In the genomic region with DNA sequence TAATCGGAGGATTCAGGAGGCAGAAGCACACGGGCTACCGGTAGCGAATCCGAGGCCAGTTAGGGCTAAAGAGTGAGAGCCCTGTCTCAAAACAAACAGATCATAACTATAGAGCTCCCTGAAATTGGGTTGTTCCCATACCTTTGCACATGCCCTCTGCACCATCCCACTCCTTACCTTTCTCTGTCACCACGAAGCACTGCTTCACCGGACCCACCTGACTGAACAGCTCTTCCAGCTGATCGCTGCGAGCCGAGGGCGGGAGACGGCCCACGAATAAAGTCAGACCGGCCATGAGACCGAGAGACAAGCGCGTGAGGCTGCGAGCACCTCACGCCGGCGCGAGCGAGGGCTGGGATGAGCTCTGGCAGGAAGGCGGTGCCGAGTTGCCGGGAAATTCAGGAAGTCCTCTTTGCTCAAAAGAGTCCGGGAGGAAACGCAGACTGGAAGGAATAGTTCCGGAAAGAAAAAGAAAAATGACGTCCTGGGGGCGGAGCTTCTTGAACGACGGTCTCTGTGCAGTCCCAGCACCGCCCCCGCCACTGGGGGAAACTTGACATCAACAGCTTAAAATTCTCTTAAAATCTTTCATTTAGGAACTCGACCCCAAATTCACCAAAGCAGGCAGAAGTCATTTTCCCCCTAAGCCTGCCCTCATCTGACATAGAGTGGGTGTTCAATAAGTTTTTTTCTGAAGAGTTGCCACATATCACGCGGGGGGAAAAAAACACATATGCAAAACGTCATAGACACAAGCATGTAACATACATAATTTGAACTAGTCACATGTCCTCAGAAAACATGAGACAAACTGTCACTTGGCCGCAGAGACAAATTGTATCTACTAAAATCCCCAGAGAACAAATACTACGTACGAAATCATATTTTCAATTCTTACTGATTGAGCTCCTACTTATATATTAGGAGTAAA, we compare ENCODE assay signal across 8 mouse cellular contexts. TPM values are rescaled to one million over a fixed set of nuclear protein-coding genes. Genes with fewer than 3 reads are reported as not detected.
DNase-seq lines count a peak whose midpoint lies in the region; ATAC-seq and TF ChIP-seq lines count a peak whose summit lies in the region.

Gene Rbm28, minus strand, starts transcription at position 693 of the 931 bp plus-strand sequence.

- no peaks in the 10 kb centered on the region for H3K9me3 ChIP-seq in hindbrain, embryonic 10.5 days
- no peaks in the 10 kb centered on the region for H3K9me3 ChIP-seq in lung, postnatal 0 days (ENCODE audit: low read length)

- peak; percentile 91 for ATAC-seq in frontal cortex, adult (ENCODE audit: low TSS enrichment)
- peak; percentile 88 for ATAC-seq in lung, postnatal 0 days

- peak within 1 kb of the TSS; percentile 73 for H3K4me2 ChIP-seq in lung, postnatal 0 days (replicated peaks; ENCODE audit: low read depth, low read length)

- WGBS in hindbrain, embryonic 10.5 days: 8% methylated on average over 42 of the region's 42 CpGs
- 7% methylated on average over 42 of the region's 42 CpGs for WGBS in lung, postnatal 0 days

- peak within 1 kb of the TSS; percentile 85 for H3K27ac ChIP-seq in hindbrain, embryonic 10.5 days
- 0 out of 2 replicates have a peak within 1 kb of the TSS, but pooled peaks have one; percentile 43 for H3K27ac ChIP-seq in lung, postnatal 0 days (ENCODE audit: low read length)

- TF ChIP-seq CTCF in lung, postnatal 0 days (IDR thresholded peaks at IDR 0.05): no peak

- no peak for TF ChIP-seq EP300 in lung, postnatal 0 days (IDR thresholded peaks at IDR 0.05)

- peaks cover 15% of the 10 kb centered on the region for H3K4me1 ChIP-seq in hindbrain, embryonic 10.5 days (replicated peaks)
- no peaks in the 10 kb centered on the region for H3K4me1 ChIP-seq in lung, postnatal 0 days (ENCODE audit: insufficient read depth, low read depth, low read length)

- H3K9ac ChIP-seq in lung, postnatal 0 days (replicated peaks; ENCODE audit: low read depth): peak within 1 kb of the TSS; percentile 48

- H3K4me3 ChIP-seq in hindbrain, embryonic 10.5 days: peak within 1 kb of the TSS; percentile 88
- H3K4me3 ChIP-seq in lung, postnatal 0 days (ENCODE audit: low read depth, low read length): peak within 1 kb of the TSS; percentile 77

- H3K27me3 ChIP-seq in hindbrain, embryonic 10.5 days (ENCODE audit: insufficient read depth, poor library complexity, severe bottlenecking): peaks cover 33% of the 10 kb centered on the region
- peaks cover 11% of the 10 kb centered on the region for H3K27me3 ChIP-seq in lung, postnatal 0 days (replicated peaks; ENCODE audit: insufficient read depth, low read length)

- H3K36me3 ChIP-seq in hindbrain, embryonic 10.5 days: peaks cover 10% of the 10 kb centered on the region
- H3K36me3 ChIP-seq in lung, postnatal 0 days (ENCODE audit: insufficient read depth, low read length): 0 out of 2 replicates have a peak, but pooled peaks cover under 1% of the 10 kb centered on the region

- DNase-seq in Muller cell, postnatal 12 days (ENCODE audit: inconsistent ontology term): peak; percentile 95
- peak; percentile 92 for DNase-seq in cerebellum, adult 9-10 months
- peak; percentile 84 for DNase-seq in hindbrain, embryonic 10.5 days (ENCODE audit: low spot score)
- peak; percentile 89 for DNase-seq in layer of hippocampus, adult 9-11 months
- peak; percentile 95 for DNase-seq in lung, postnatal 0 days (ENCODE audit: low spot score)
- peak; percentile 84 for DNase-seq in ovary, postnatal 14 days (ENCODE audit: low spot score)
- peak; percentile 92 for DNase-seq in thymus, postnatal 14 days

RNA-seq across cellular contexts. Expression of gene Rbm28, which starts in this region (rescaled TPM):
- polyA plus RNA-seq in hindbrain, embryonic 10.5 days (2016; fragmentation: Nextera tagmentation; extraction: Ambion mirVana): 39.3 and 48.9 TPM in 2 replicates
- 16.9 and 19.1 TPM in 2 replicates for polyA plus RNA-seq in lung, postnatal 0 days (2015; fragmentation: Nextera tagmentation; extraction: Ambion mirVana)

Comparison
In these comparisons a context has a peak if more than half of its experiments do, and no peak if none do; other contexts are left out.
1. Peak in every context shown above with its lines: DNase-seq, ATAC-seq, H3K4me3 ChIP-seq and H3K27ac ChIP-seq.